Mouse (Mus musculus) thymus, adult 2 months (tissue): Measurements from ENCODE around the gene Knstrn. TPM values are rescaled to one million over a fixed set of nuclear protein-coding genes. Genes with fewer than 3 reads are reported as not detected.

Experiments
- DNase-seq: peaks from one replicate; pipeline ENCODE4 v3.0.0; 2021
- H3K27ac ChIP-seq: fragments of 200-500 bp; 2 replicates; pipeline ENCODE4 v1.5.1; 2012; ENCODE audit warnings: low read length, control low read depth; ENCODE audit not compliant: control insufficient read depth, insufficient read depth
- H3K27me3 ChIP-seq: fragments of 200-500 bp; 2 replicates; pipeline ENCODE4 v1.6.1; 2012; ENCODE audit warnings: mild to moderate bottlenecking, low read length, moderate library complexity, mixed read lengths; ENCODE audit not compliant: control insufficient read depth, insufficient read depth
- H3K36me3 ChIP-seq: fragments of 200-500 bp; 2 replicates; pipeline ENCODE4 v1.6.1; 2012; ENCODE audit warnings: mild to moderate bottlenecking, low read length, moderate library complexity; ENCODE audit not compliant: control insufficient read depth, insufficient read depth
- H3K4me1 ChIP-seq: fragments of 200-500 bp; replicated peaks from 2 replicates; pipeline ENCODE4 v1.6.1; 2012; ENCODE audit warnings: low read length; ENCODE audit not compliant: control insufficient read depth, insufficient read depth
- H3K4me3 ChIP-seq: fragments of 200-500 bp; 2 replicates; pipeline ENCODE4 v1.5.1; 2012; ENCODE audit warnings: mild to moderate bottlenecking, low read length, control low read depth, moderate library complexity; ENCODE audit not compliant: control insufficient read depth, insufficient read depth
- CTCF ChIP-seq: fragments of 200-500 bp; IDR thresholded peaks from 2 replicates; pipeline ENCODE4 v1.5.1; 2012; ENCODE audit warnings: mild to moderate bottlenecking, control low read depth, low read length, moderate library complexity, borderline replicate concordance; ENCODE audit not compliant: control insufficient read depth, poor library complexity, insufficient read depth; ENCODE audit errors: extremely low read depth
- POLR2A ChIP-seq: fragments of 200-500 bp; IDR thresholded peaks from 2 replicates; pipeline ENCODE4 v1.6.1; 2012; ENCODE audit warnings: mild to moderate bottlenecking, low read length, control low read depth, moderate library complexity; ENCODE audit not compliant: control insufficient read depth, poor library complexity, insufficient read depth; ENCODE audit errors: extremely low read depth
- WGBS: fragments of 180-500 bp; shearing (Covaris S2); methylation state at CpG from one replicate; pipeline ENCODE4 v1.1.7; 2018; 5-methylcytosine and 5-hydroxymethylcytosine counted together
- polyA plus RNA-seq: library from polyadenylated mRNA; depleted of rRNA; stranded (reverse); fragments of >200 nt; gene quantifications from 2 replicates; pipeline ENCODE4 v1.2.3, GENCODE M21; 2012

Gene Knstrn
- polyA plus RNA-seq, 1 experiment: 19.4 TPM

DNA sequence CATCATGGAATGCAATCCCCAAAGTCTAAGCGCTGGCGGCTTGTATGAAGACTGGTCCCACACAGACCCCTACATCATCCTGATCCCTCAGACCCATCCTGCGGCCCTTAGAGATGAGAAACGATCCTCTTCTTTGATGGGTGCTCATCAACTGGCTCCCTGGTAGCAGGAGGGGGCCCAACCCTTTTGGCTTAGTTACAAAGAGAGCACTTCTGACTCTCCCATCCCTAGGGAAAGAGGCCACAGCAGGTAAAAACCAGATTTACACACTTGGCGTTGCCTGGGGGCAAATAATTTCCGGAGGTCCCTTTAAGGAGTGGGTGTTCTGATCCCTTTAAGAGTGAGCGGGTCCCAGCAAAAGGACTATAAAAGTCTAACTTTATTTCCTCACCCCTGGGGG lies 83.6 kb downstream of the Knstrn start:
- peaks cover 28% of the 10 kb centered on the region for H3K27me3 ChIP-seq
- TF ChIP-seq POLR2A (no peak), CTCF (no peak)
- 19% methylated on average over 7 of the region's 7 CpGs for WGBS
- peak overlapping the region; percentile 62; the same call in 1 of the 2 replicates for H3K4me3 ChIP-seq
- H3K4me1 ChIP-seq: peaks cover 32% of the 10 kb centered on the region
- no peak for DNase-seq
- H3K36me3 ChIP-seq: no peaks in the 10 kb centered on the region
- H3K27ac ChIP-seq: no peak overlapping the region

DNA sequence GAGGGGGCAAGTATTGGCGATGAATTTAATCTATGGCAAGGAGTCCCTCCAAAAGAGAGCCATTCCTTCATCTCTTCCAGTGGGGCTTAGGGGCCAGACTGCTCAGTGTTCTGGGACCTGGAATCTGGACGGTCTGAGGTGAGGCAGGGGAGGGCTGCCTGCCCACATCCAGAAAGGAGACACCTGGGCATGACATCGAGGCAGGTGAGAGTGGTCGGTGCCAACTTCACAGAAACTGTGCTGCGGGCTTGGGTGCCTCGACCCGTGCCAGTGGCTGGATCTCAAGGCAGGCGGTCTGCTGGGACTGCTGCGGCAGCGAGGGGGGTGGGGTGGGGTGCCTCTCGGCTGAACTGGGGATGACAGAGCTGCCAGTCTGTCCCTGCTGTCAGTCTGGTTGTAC lies 84.0 kb downstream of the Knstrn start:
- H3K4me3 ChIP-seq: no peak overlapping the region
- H3K27ac ChIP-seq: no peak overlapping the region
- 11% methylated on average over 11 of the region's 11 CpGs for WGBS
- no peak for DNase-seq
- H3K36me3 ChIP-seq: no peaks in the 10 kb centered on the region
- H3K27me3 ChIP-seq: peaks cover 31% of the 10 kb centered on the region
- peaks cover 36% of the 10 kb centered on the region for H3K4me1 ChIP-seq
- no peak for TF ChIP-seq POLR2A
- no peak for TF ChIP-seq CTCF

DNA sequence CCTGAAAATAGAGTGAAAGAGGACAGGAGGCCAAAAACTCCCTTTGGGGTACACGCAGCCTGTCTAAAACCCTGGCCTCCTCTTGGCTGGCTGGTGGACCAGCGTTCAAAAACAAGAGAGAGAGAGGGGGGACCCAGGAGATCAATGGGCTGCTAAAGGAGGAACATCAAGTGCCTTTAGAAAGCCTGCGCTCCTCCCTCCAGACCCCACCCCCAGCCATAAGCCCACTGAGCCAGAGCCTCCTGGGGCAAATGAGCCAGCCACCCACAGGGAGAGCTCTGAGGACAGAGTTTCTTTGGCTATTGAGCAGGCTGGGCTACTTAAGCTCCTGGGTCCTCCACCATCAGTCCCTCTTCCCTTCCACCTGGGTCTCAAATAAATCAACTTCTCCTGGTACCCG lies 85.0 kb downstream of the Knstrn start:
- WGBS: 65% methylated on average over 4 of the region's 4 CpGs
- Histone ChIP-seq H3K36me3 (no peaks in the 10 kb centered on the region), H3K4me1 (peaks cover 38% of the 10 kb centered on the region), H3K27me3 (peaks cover 38% of the 10 kb centered on the region), H3K4me3 (no peak overlapping the region), H3K27ac (no peak overlapping the region)
- no peak for DNase-seq
- TF ChIP-seq POLR2A: no peak
- TF ChIP-seq CTCF: no peak

DNA sequence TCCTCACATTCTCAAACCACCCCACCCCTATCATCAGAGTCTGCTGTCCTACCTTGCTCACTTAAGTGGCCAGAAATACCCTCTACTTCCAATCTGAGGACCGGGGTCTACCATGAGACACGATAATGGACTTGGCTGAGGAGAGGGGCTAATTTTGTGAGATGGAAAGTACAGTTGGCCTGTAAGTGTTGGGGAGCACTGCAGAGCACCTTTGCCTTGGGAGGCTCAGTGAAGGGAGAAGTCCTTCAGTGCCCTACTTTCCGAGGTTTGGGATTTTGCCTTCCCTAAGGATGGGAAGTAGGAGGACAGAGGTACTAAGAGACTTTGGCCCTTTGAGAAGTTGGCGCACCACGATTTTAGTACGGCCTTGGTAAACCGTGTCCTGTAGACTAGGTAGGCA lies 85.5 kb downstream of the Knstrn start:
- Histone ChIP-seq H3K27me3 (peaks cover 38% of the 10 kb centered on the region), H3K27ac (no peak overlapping the region), H3K4me3 (no peak overlapping the region), H3K4me1 (peaks cover 38% of the 10 kb centered on the region), H3K36me3 (no peaks in the 10 kb centered on the region)
- TF ChIP-seq CTCF: no peak
- TF ChIP-seq POLR2A: no peak
- 55% methylated on average over 7 of the region's 7 CpGs for WGBS
- DNase-seq: no peak

DNA sequence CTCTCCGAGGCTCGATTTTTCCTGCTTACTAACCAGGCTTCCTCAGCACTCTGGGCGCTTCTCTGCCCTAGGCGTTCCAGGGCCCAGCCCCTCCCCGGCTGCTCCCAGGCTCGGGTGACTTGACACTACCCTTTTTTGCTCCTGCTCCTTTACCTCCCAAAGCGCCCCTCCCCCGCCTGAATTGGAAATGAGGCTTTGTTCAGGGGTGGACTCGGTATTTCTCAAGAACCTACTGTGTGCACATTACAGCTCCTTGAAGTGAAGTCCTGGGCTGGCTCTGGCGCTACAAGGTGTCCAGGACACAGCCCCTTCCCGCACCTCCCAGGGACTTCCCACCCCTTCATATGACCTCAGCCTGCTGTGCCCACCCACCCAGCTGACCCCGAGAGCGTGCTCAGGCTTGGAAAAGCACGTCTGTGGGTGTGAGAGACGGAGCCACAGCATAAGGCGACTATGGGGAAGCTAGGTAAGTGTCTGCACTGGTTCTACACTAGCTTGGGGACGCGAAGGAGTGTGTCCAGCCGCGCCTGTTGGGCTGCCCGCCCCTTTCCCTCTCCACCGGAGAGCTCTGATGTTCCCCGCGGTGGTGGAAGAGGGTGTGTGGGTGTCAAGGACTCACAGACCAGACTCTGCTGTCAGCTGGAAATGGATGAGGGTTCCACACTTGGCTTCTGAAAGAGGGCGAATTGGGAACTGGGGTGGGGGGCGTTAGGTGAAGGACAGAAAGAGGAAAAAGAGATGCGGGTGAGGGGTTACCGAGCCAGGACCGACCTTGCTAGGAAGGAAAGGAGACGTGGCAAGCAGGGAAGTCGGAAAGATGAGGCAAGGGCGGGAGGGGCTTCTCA lies 86.4 kb downstream of the Knstrn start, which contains the start of gene Bahd1:
Gene Bahd1, plus strand, starts transcription at position 397 of the 845 bp plus-strand sequence.
- peaks cover 38% of the 10 kb centered on the region for H3K27me3 ChIP-seq
- H3K27ac ChIP-seq: no peak within 1 kb of the TSS
- TF ChIP-seq POLR2A: no peak; the same call in 1 of the 2 replicates
- TF ChIP-seq CTCF: no peak
- no peaks in the 10 kb centered on the region for H3K36me3 ChIP-seq
- H3K4me3 ChIP-seq: peak within 1 kb of the TSS; percentile 43
- peaks cover 38% of the 10 kb centered on the region for H3K4me1 ChIP-seq
- WGBS: 4% methylated on average over 32 of the region's 32 CpGs
- DNase-seq: peak; percentile 29

DNA sequence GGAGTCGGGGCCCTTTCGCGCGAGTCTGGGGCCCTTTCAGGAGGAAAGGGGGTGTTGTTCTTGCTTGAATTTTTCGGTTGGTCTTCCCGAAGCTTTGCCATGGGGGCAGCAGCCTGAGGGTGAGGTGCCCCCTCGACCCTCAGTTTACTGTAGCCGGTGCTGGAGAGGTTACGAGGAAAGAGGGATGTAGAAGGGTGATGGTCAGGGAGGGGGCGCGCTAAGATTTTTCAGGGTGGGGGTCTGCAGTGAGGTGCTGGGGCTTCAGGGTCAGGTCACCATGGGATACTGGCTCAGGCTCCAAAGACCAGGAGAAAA lies 87.0 kb downstream of the Knstrn start:
- no peak for DNase-seq
- Histone ChIP-seq H3K27ac (no peak overlapping the region), H3K4me3 (peak overlapping the region; percentile 43), H3K36me3 (no peaks in the 10 kb centered on the region), H3K27me3 (peaks cover 38% of the 10 kb centered on the region), H3K4me1 (peaks cover 40% of the 10 kb centered on the region)
- TF ChIP-seq POLR2A (no peak), CTCF (no peak)
- 2% methylated on average over 11 of the region's 11 CpGs for WGBS
